ENCODE assay signal across 8 mouse cellular contexts in the genomic region with DNA sequence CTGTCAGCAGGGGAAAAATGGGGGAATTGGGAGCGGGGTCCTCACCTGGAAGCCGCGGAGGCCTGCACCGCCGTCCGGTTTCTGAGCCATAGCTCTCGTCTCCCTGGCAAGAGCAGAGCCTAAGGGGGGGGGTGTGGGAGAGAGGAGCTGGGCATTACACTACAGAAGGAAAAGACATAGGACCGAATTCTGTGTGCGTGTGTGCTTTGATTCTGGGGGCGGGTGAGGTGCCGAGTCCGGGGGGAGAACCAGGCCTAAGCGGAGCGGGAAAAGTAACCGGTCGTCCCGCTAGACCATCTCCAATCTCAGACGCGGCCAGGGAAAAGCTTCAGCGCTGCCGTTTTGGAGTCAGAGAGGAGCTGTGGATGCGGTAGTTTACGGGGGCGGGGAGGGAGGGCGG. TPM values are rescaled to one million over a fixed set of nuclear protein-coding genes. Genes with fewer than 3 reads are reported as not detected.
DNase-seq lines count a peak whose midpoint lies in the region; ATAC-seq lines count a peak whose summit lies in the region.

No protein-coding gene starts in this region.

- peak overlapping the region; percentile 81 for H3K9ac ChIP-seq in forebrain, embryonic 11.5 days (ENCODE audit: low read length)
- peak overlapping the region; percentile 75 for H3K9ac ChIP-seq in intestine, embryonic 16.5 days (ENCODE audit: low read depth, low read length)
- H3K9ac ChIP-seq in midbrain, embryonic 13.5 days (replicated peaks): peak overlapping the region; percentile 86

- H3K9me3 ChIP-seq in forebrain, embryonic 11.5 days (ENCODE audit: control insufficient read depth, low read length): no peaks in the 10 kb centered on the region
- no peaks in the 10 kb centered on the region for H3K9me3 ChIP-seq in intestine, embryonic 16.5 days (ENCODE audit: control insufficient read depth, low read length)
- H3K9me3 ChIP-seq in midbrain, embryonic 13.5 days: no peaks in the 10 kb centered on the region

- no peaks in the 10 kb centered on the region for H3K27me3 ChIP-seq in forebrain, embryonic 11.5 days (ENCODE audit: control insufficient read depth, insufficient read depth, low read length)
- no peaks in the 10 kb centered on the region for H3K27me3 ChIP-seq in intestine, embryonic 16.5 days (replicated peaks; ENCODE audit: control insufficient read depth, insufficient read depth, low read length)
- H3K27me3 ChIP-seq in midbrain, embryonic 13.5 days: no peaks in the 10 kb centered on the region; the same call in 1 of the 2 replicates

- peak overlapping the region; percentile 60 for H3K4me3 ChIP-seq in forebrain, embryonic 11.5 days (ENCODE audit: low read depth, low read length)
- peak overlapping the region; percentile 61 for H3K4me3 ChIP-seq in intestine, embryonic 16.5 days (ENCODE audit: low read length)
- H3K4me3 ChIP-seq in midbrain, embryonic 13.5 days (replicated peaks): peak overlapping the region; percentile 64

- peak overlapping the region; percentile 49 for H3K4me2 ChIP-seq in forebrain, embryonic 11.5 days (ENCODE audit: low read depth, low read length, severe bottlenecking)
- H3K4me2 ChIP-seq in intestine, embryonic 16.5 days (ENCODE audit: low read depth, low read length): peak overlapping the region; percentile 49
- peak overlapping the region; percentile 60 for H3K4me2 ChIP-seq in midbrain, embryonic 13.5 days (replicated peaks)

- peak; percentile 0; the same call in 1 of the 2 replicates for ATAC-seq in forebrain, embryonic 11.5 days (replicated peaks; ENCODE audit: low FRiP score)
- peak; percentile 10 for ATAC-seq in intestine, embryonic 16.5 days
- peak; percentile 2 for ATAC-seq in midbrain, embryonic 13.5 days

- H3K4me1 ChIP-seq in forebrain, embryonic 11.5 days (replicated peaks; ENCODE audit: control insufficient read depth, insufficient read depth, low read length): 0 out of 2 replicates have a peak, but pooled peaks cover 3% of the 10 kb centered on the region
- no peaks in the 10 kb centered on the region for H3K4me1 ChIP-seq in intestine, embryonic 16.5 days (ENCODE audit: control insufficient read depth, insufficient read depth, low read length)
- peaks cover 41% of the 10 kb centered on the region for H3K4me1 ChIP-seq in midbrain, embryonic 13.5 days (replicated peaks)

- peaks cover 2% of the 10 kb centered on the region; the same call in 1 of the 2 replicates for H3K36me3 ChIP-seq in forebrain, embryonic 11.5 days (ENCODE audit: control insufficient read depth, insufficient read depth, low read length)
- H3K36me3 ChIP-seq in intestine, embryonic 16.5 days (ENCODE audit: control insufficient read depth, insufficient read depth, low read length): 0 out of 2 replicates have a peak, but pooled peaks cover 4% of the 10 kb centered on the region
- H3K36me3 ChIP-seq in midbrain, embryonic 13.5 days: peaks cover 36% of the 10 kb centered on the region

- peak overlapping the region; percentile 81 for H3K27ac ChIP-seq in forebrain, embryonic 11.5 days (ENCODE audit: low read depth, low read length)
- H3K27ac ChIP-seq in intestine, embryonic 16.5 days (ENCODE audit: low read length): peak overlapping the region; percentile 80
- peak overlapping the region; percentile 96 for H3K27ac ChIP-seq in midbrain, embryonic 13.5 days

- peak; percentile 9 to 12 for DNase-seq in left cerebral cortex, postnatal 14 days (ENCODE audit: low spot score in 2 of 2)
- no peak for DNase-seq in left cerebral cortex, adult 11 months (ENCODE audit: low spot score)
- peak; percentile 41 for DNase-seq in brain, adult 2 months (ENCODE audit: low read depth, low spot score)
- DNase-seq in forebrain, embryonic 11.5 days (ENCODE audit: low spot score): peak; percentile 55
- no peak for DNase-seq in layer of hippocampus, adult 9-11 months
- DNase-seq in spleen, postnatal 14 days (ENCODE audit: low spot score in 2 of 2): no peak

- intact Hi-C loops in left cerebral cortex, postnatal 14 days (cut with DNase I): loop anchor here (5.0 kb wide), 2 partner anchors 84 to 96 kb away; partner anchors contain the start of gene Gspt2

- 18% methylated on average over 25 of the region's 25 CpGs for WGBS in forebrain, embryonic 11.5 days
- WGBS in intestine, embryonic 16.5 days: 13% methylated on average over 25 of the region's 25 CpGs
- 21% methylated on average over 25 of the region's 25 CpGs for WGBS in midbrain, embryonic 13.5 days

RNA-seq across cellular contexts. Expression of gene Maged1, which starts 0.7 kb away (rescaled TPM):
- total RNA-seq in left cerebral cortex, postnatal 14 days (2021): 100 to 1,000 TPM; 455 to 494 TPM
- 743 and 816 TPM in 2 replicates for polyA plus RNA-seq in forebrain, embryonic 11.5 days (2014; fragmentation: Nextera tagmentation; extraction: Ambion mirVana)
- polyA plus RNA-seq in intestine, embryonic 16.5 days (2015; fragmentation: Nextera tagmentation; extraction: Ambion mirVana): 317 and 349 TPM in 2 replicates
- 1,114 and 1,161 TPM in 2 replicates for polyA plus RNA-seq in midbrain, embryonic 13.5 days (2015; fragmentation: Nextera tagmentation; extraction: Ambion mirVana)

Comparison
In these comparisons a context has a peak if more than half of its experiments do, and no peak if none do; other contexts are left out.
1. DNase-seq: peak in left cerebral cortex, postnatal 14 days (2 of 2), brain, adult 2 months (single experiment) and forebrain, embryonic 11.5 days (single experiment); none in left cerebral cortex, adult 11 months (single experiment), layer of hippocampus, adult 9-11 months (single experiment) and spleen, postnatal 14 days (0 of 2).
2. Peak in every context shown above with its lines, with median percentiles within 50 percentile points of each other: ATAC-seq, H3K27ac ChIP-seq, H3K4me2 ChIP-seq, H3K4me3 ChIP-seq and H3K9ac ChIP-seq.